Mouse (Mus musculus) gastrocnemius, adult 18-20 months (tissue): ENCODE measurements around the gene Otulinl. TPM values are rescaled to one million over a fixed set of nuclear protein-coding genes. Genes with fewer than 3 reads are reported as not detected.
"Not testable (repeated sequence)": the region's sequence is repeated elsewhere in the genome, so short reads cannot be mapped to it uniquely, and the experiment has no call there.

Experiments used
- DNase-seq: peaks from one replicate; pipeline ENCODE4 v3.0.0; 2021; ENCODE audit warnings: low spot score
- long read RNA-seq, 2 experiments: library from polyadenylated mRNA; stranded (forward); transcript quantifications; one replicate each; pipeline ENCODE4 v2.0.0; 2021
- total RNA-seq, 2 experiments: library from RNA; stranded (reverse); gene quantifications; 2 replicates each; pipeline ENCODE4 v1.2.3; 2021

Gene Otulinl
- total RNA-seq = under 1 TPM; 0.91 to 0.93 TPM
- long read RNA-seq, experiment 1, partial matches to known transcripts = 0 of 2 reads
- long read RNA-seq, experiment 1, other reads (novel, unspliced or antisense) = 0 of 2 reads
- long read RNA-seq, experiment 2 = 0 reads

DNA sequence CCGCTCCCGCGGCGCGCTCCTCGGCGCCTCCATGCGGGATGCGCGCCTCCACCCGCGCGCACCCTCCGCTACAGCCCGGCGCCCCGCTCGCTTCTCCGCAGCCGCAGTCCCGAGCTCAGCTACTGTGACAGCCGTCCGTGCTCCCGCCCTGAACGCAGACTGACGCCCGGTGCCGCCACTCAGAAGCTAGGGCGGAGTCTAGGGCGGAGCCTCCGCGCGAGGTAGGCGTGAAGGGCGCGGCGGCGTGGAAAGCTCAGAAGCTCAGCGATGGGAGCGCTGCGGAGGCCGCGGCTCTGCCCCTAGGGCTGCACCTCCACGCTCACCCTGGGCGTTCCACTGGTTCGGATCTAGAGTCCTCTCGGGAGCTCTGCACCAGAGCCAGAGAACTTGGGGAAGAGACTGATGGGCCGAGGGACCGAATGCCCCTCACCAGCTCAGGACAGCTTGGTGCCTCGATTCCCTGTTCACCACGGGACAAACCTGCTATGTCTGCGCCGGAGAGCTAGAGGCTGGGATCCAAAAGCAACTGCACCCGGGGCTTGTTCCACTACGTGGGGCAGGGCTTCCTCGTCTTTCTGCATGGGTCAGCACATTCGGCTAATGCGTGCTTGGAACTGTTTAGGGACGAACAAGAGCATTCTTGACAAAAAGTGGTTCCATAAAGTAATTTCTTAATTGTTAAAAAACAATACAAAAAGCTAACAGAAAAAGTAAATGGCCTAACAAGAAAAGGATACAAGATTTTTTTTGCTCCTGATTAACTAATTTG lies at the start of gene Otulinl:
Otulinl (minus strand) TSS at position 161 of the 769 bp plus-strand sequence.
- DNase-seq = peak; percentile 94

- DNase-seq = no peak
Measured at GRCm38 (mm10) chr15:27726228-27726627, 44.8 kb upstream of the Otulinl start.

DNA sequence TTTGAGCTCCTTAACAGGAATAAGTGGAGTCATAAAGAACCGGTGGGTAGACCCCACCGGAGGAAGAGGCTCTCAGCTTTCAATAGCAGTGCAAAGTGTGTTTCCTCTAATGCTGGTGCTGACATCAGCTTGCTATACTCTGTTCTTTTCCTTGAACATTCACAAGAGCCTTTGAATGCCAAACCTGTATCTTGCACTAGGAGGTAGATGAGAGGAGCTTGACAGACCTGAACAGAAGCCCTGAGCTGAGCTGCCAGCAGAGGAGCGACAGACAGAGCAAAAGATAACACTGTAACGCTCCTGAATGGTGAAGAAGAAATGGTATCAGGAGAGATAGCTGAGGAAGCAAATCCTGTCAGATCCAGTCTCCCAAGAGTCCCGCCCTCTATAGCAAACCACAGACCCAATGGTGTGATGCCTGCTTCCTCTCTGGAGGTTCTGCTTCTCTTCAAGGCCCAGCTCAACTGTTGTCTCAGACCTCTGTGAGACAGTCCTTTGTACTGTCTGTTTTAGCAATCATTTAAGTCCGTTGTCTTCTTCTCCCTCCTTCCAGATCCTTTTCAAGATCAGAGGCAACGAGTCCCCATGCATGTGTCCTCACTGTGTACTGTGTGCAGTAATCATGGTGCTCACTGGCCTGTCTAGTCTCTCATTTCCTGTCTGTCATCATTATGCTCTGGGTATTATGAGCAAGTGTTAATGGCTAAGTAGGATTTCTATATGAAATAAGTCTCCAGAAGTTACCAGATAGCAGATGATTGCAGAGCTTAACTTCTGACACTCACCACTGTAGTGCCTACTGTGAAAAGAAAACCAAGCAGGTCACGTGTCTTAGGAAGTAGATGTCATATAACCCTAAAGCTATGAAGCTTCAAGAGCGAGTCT lies 43.7 kb upstream of the Otulinl start:
- no peak for DNase-seq

- no peak for DNase-seq
Measured at GRCm38 (mm10) chr15:27724298-27724697, 42.9 kb upstream of the Otulinl start.

- DNase-seq = no peak
Measured at GRCm38 (mm10) chr15:27723746-27724145, 42.4 kb upstream of the Otulinl start.

DNA sequence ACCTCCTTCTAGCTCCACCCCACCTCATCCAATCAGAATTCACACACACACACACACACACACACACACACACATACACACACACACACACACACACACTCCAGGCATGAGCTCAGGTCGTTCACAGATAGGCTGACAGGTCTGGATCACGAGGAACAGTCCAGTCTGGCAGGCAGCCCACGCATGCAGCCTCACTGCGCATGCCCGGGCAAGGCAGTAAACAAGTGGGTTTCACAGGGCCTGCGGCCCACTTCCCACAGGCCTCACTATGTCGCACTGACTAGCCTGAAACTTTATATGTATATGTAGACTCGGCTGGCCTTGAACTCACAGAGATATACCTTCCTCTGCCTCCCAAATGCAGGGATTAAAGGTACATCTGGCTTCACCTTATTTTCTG lies 38.9 kb upstream of the Otulinl start:
- not testable (repeated sequence) for DNase-seq

- no peak for DNase-seq
Measured at GRCm38 (mm10) chr15:27718668-27719067, 37.3 kb upstream of the Otulinl start.

DNA sequence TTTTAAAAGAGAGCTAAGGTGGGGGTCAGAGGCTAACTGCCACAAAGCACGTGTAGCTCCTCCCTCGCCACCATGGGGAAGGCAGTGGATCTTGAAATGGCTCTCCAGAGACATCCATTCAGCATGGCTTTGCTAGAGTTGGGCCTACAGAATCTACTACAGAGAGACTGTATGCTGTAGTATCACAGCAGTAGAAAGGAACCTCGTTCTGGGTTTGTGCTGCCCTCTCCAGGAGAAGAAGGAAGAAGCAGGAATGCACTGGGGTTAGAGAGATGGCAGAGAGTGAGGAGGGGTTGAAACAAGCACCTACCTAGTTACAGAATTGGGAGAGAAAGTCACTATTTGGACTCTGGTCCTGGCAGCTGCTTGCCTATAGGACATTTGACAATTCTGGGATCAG lies 34.0 kb upstream of the Otulinl start:
- peak; percentile 18 for DNase-seq

- peak; percentile 36 for DNase-seq
Measured at GRCm38 (mm10) chr15:27710698-27711097, 29.3 kb upstream of the Otulinl start.

DNA sequence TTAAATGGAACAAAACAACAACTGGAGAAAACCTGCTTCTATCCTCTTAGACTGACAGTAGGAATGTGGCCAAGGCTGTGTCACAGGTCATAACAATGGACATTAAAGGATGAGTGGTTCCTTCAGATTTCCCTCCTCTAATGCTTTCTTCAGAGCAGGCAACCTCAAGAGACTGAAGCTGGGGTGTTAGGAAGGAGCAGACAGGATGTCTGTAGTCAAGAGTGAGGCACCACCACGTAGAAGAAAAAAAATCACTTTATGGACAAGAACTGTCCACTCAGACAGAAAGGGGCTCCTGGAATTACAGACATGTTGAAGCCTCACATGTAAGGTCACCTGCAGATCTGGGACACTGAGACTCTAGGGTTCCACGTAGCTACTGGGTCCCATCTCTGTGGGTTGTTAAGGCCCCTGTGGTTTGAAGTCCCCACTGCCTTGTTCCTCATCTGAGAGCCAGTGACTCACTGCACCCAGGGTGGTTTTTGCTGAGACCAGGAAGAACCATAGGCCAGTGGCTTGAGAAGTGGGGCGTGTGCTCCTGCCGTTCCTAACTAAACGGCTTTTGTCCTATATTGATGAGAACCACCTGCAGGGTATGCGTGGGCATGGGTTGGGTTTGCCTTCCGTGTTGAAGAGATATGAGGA lies 27.7 kb upstream of the Otulinl start:
- DNase-seq = no peak

DNA sequence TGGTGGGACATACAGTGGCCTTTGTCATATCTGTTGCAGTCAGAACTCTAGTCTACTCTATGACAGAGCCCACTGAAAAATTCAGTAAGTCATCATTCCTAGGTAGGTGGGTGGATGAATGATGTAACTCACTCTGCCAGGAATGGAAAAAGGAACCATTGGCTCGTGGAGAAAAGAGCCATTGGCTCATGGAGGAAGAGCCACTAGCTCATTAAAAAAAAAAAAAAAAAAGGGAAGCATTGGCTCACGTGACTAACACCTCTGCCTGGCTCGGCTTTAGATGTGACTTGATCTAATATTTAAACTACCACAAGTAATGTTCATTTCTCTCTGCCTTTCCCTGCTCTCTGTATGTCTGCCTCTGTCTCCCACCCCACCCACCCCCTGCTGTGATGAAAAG lies 27.1 kb upstream of the Otulinl start:
- no peak for DNase-seq

GRCm38 (mm10) chr15:27702972-27703313 lies 21.6 kb upstream of the Otulinl start:
- DNase-seq = no peak

DNA sequence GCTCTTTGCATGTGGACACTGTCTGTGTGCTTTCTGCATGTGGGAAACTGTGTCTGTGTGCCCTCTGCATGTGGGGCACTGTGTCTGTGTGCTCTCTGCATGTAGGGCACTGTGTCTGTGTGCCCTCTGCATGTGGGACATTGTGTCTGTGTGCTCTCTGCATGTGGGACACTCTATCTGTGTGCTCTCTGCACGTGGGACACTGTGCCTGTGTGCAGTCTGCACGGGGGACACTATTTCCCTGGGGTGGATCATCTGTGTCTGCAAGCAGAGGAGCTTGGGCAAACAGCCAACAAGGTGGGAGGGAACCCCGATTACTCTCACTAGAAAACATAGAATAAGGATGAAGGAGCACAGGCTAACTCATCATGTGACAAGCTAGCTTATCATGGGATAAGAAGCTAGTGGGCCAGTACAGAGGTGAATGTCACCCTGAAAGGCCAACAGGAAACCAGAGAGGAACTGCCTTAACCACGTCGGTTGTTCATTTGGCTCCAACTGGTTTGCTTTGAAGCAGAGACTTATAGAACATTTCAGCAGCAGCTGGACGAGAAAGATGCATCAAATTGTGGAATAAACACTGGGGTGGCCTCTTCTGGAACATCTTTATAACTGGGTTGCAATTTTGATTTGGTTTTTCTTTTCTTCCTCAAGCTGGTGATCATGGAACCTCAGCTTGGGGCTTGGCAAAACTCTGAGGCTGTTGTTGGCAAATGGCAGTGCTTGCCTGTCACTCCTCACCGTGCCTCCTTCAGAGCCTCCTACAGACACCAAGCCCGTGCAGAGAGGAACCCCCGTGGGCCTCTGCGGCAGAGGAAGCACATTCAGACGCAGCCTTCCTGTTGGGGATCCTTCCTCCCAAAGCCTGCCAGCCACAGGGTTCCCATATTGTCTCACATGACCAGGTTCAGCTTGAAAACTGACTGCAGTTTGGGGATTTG lies 20.9 kb upstream of the Otulinl start:
- DNase-seq = no peak

DNA sequence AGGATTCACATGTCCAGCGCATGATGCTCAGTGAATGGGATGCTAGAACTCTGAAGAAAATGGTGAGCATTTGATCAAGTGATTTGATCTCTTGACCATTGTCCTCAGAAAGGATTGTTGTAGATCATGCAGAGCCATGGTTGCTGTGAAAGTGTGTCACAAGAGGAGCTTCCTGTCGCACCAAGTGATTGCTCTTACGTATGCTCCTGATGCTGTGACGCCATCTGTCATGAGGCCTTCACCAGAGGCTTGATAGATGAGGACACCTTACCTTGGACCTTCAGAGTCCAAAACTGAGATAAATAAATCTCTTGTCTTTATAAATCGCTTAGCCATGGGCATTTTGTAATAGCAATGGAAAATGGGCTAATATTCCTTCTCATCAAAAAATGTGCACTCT lies 16.3 kb upstream of the Otulinl start:
- DNase-seq = no peak

GRCm38 (mm10) chr15:27693235-27693634 lies 11.9 kb upstream of the Otulinl start:
- DNase-seq = no peak

GRCm38 (mm10) chr15:27692161-27692560 lies 10.8 kb upstream of the Otulinl start:
- DNase-seq = no peak

DNA sequence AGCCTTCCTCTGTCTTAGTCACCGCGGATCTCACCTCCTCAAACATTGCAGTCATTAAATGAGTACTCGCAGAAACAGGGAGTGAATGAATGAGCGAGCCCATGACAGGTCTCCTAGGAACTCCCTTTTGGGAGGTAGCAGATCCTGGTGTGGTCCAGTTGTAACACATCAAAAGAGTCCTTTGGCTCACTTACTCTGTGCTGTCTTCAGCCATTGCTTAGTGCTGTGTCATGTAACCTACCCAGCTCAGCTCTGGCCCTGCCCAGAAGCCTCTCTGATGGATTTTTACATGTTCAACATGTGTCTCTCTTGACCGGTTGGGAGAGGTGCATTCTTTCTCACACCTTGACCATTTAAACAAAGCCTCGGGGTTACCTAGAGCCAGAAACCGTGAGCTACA lies 9.8 kb upstream of the Otulinl start:
- DNase-seq = no peak

- DNase-seq = no peak
Measured at GRCm38 (mm10) chr15:27688041-27688651, 6.8 kb upstream of the Otulinl start.

- no peak for DNase-seq
Measured at GRCm38 (mm10) chr15:27684813-27685212, 3.4 kb upstream of the Otulinl start.

DNA sequence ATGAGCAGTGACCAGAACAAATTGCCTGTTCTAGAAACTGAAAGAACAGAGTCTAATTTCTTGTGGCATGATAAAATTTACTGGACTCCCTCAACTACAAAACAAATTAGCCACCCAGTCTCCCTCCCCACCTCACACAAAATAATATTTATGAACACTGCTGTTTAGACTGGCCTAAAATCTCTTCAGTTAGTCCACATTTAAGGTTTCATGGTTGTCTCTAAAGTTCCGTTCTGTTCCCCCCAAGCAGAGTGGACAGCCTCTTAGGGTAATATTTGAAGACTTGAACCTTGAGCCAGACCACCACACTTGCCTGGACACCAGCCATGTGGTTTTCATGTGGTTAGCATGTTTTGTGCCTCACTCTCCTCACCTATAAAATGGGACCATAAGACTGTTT lies 1.8 kb upstream of the Otulinl start:
- no peak for DNase-seq
